Mouse (Mus musculus) heart, postnatal 4 days (tissue): ENCODE measurements at regions not wholly inside any gene's neighbourhood (a gene's known extent, or its start where the extent isn't known, plus 50 kb on each side); places are given as distances from the start of the nearest gene placed in this dataset.
A peak's percentile ranks its signal among the peaks of the same experiment; 100 is the strongest.

ENCODE experiments used
- DNase-seq: peaks from one replicate; pipeline ENCODE4 v3.0.0; 2021

DNA sequence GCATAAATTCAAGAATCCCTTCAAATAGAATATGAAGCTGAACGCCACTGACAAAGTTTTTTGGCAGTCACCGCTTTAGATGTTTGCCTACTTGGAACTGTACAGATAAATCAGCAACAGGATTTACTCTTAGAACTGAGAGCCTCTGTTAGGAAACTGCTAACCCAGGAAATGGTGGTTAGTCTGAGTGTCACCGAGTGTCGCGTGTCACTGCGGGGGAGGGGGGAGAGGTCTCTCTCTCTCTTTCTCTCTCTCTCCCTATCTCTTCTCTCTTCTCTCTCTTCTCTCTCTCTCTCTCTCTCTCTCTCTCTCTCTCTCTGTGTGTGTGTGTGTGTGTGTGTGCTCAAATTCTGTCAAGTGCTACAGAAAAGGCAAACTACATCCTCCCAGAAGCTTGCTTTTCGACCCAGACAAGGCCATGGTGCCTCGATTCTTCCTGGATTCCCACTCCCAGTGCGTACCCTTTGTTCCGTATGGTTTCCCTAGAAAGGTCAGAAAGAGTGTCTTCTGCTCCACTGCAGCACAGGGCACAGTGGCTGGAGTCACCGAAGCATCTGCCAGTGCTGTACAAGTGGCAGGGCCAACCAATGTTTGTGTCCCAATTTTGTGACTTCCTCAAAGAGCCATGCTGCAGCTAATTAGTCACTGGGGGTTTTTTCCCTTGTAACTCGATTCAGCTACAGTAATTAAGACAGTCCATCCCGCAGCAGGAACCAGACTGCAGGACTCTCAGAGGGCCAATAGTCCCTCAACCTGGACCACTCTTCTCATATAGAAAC is 87.0 kb downstream of the Cog6 start:
- no peak for DNase-seq

DNA sequence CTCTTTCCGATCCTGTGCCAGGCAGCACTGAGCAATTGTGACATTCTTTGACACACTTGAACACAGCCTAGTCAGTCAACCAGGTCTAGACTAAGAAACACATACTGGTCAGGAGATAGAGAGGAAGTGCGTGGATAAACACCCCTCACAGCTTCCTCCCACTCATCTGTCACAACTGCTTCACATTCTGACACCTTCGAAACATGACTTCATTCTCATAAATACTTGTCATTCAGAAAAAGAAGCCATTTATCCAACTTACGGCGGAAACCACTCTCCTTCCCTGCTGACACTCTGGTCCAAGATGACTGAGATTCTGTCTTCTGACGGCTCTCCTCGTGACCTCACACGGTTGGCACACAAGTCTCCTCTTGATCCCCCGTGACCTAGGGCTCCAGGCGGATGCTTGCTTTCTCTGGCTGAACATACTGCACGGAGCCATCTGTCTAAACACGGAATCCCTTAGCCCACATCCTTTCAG is 89.6 kb downstream of the Cog6 start:
- no peak for DNase-seq

DNA sequence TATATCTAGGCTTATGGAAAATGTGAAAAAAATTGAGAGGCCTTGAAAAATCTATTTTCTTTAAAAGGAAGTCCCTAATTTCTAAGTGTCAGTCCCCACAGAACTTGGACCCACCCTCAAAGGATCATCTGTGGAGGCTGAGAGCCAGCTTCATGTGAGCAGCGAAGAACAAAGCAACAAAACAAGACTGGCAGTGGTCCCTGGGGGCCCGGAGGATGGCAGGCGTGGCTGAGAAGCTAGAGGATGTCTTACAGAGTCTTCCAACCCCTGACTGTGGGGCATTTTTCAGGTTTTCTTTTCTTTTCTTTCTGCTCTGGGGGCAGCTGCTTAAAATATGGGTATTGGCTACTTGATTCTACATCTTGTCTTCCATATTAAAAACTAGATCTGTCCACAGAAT is 90.5 kb downstream of the Cog6 start:
- no peak for DNase-seq

DNA sequence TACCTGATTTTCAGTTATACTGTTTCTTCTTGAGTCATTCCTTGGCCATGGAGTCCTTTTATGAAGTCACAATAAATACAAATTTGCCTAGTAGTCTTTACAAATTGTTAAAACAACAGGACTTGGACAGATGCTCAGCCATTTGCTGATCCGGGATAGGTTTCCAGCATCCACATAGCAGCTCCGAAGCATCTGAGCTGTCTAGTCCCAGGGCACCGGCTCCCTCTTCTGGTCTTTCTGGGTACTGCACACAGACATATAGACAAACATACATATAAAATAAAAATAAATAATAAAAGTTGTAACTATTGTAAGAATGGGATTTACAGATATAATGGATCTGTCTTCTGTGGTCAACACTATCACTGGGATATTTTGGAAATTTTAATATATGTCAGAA is 91.8 kb downstream of the Cog6 start:
- DNase-seq: peak; percentile 42

DNA sequence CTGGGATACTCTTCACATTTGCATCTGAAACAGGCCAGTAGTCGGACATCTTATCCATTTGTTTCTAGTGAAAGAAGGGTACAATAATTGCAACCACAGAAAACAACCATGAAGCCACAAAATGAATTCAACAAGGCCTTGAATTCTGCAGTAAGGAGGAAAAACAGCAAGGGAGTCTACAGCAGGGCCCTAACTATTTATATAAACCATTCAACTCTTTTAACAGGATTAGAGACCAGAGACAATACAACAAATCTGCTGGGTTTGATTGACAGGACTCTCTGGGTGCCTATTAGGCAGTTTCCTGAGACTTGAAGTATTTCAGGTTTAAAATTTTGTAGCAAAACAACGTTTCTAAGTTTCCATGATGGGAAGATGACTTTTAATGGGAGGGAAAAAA is 92.4 kb downstream of the Cog6 start:
- no peak for DNase-seq

DNA sequence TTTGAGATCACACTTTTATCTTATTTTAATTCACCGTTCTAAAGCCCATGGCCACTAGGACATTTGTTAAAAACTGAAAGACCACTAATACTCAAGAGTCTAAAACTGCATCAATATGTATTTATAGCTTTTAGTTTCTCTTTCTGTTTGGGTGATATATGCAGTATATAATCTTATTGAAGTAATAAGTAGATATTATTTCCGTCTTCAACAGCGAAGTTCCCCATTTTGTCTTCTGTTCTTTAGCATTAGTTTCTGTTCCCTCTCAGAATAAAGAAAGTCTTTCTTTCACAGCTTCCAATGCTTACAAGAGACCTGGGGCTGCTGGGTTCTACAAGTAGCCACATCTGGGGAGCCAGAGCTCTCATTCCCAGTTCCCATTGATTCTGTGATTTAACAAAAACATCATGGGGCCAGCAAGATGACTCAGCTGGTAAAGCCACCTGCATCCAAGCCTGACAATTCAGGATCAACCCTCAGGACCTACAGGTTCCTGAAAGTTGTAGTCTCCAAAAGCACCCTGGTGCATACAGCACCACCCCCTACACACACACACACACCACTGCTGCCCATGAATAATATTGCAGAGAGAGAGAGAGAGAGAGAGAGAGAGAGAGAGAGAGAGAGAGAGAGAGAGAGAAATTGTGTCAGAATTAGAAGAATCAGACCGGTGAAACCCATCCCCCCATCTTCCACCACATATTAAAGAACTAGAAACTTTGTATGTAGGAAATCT is 93.0 kb downstream of the Cog6 start:
- no peak for DNase-seq

DNA sequence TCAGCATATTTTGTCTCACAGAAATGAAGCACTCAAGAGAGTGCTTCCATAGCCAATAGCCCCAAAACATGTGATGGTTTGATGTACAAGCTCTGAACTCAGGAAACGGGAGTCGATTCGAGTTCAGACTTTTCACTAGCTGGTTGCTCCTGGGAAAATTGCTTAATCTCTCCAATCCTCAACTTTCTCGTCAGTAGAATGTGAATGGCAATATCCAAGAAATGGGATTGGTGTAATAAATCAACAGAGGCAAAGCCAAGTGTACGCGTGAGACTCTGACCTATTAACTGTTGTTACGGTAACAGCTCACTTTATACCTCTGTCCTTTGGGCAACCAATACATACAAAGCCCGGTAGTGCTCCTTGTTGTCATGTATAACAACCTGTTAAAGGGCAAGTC is 94.6 kb downstream of the Cog6 start:
- no peak for DNase-seq

DNA sequence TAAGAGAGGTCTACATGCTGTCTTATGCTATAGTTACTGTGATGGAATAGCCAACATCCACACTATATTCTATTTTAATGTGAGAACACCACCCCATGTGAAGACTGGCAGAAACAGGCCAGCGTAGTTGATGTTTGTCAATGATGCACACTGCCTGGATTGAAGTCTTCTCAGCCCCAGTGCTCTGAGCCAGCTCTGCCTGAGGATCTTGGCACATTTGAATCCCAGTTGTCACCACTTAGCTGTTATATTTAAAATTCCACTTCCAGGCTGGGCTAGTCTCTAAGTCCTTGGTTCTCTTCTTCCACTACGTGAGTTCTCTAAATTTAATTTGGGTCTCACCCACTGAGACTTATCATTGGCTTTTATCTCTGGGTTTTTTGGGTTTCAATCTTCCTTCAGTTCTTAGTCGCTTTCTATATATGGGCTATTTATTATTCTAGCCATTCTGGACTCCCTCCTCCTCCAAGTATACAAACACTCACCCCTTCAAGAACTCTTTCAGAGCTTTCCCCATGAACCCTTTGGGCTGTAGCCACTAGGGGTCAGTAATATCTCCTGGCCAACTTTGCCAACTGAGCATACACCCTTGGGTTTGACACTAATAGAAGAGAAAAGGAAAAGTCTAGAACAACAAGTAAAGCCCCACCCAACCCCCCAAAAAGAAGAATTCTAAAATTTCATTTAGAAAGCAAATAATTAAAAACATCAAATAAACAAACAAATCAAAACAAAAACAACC is 110.0 kb downstream of the Cog6 start:
- DNase-seq: peak; percentile 49

DNA sequence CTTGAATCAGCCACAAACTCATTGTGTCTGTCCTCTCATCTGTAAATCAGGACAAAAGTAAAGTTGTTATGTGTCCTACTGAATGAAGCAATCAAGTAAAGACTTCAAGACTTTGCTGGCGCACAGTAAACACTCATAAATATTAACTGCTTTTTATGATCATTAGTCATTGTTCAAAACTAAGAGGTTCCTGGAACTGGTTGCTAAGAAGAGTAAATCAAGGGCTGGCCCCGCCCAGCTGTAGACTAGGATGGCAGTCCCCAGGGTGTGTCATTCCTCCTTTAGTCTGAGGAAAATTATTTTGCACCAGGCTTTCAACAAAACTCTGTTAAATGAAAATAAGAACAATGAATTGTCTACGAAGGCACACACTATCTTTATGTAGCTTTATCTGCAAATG is 113.0 kb downstream of the Cog6 start:
- DNase-seq: no peak

DNA sequence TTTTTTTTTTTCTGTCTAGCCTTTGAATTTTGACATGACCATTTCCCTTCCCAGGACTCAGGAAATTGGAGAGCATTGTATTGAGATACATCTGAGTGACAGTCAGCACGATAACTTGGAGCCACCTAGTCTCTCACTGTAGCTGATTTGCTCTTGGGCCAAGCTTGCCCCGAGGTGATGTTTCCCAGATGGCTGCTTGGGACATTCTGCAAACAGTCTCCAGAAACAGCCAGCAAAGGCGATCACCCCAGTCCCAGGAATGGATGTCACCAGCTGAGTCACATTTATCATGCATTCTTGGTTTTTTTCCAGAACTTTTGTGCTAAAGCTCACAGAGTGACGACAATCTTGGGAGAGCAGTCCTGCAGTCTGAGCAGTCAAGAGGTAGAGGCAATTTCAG is 119.4 kb downstream of the Cog6 start:
- DNase-seq: peak; percentile 67

DNA sequence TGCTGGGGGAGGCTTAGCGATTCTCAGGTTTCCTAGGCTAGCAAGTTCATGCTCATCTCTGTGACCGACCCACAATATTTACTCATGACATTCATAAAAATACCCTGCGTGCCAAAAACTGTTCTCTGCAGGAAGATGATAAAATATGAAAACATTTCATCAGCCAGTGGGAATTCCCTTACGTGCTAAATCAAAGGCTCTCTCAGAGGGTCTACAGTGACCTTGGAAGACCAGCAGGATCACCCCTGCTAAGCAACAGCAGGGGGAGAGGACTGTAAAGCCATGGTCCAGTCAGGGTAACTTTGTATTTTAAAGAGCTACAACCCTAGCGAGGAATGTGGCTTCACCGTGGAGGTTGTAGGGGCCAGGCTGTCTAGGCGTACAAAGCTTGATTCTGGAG is 120.6 kb downstream of the Cog6 start:
- DNase-seq: no peak

DNA sequence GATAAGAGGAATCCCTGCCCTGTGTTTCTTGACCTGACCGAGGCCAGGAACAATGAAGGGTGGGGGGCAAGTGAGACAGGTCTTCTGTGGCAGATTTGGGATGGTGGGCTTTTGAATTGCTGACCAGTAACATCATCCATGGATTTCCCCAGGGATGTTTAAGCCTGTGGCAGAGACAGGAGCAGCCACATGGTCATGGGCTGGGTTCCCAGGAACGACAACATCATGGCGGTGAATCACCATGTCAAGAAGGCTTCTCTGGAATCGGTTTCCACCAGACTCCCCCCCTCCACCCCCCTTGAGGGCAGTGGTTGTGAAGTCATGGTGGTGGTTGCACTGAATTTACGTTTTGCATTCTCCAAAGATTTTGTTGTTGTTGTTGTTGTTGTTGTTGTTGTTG is 121.3 kb downstream of the Cog6 start:
- no peak for DNase-seq

DNA sequence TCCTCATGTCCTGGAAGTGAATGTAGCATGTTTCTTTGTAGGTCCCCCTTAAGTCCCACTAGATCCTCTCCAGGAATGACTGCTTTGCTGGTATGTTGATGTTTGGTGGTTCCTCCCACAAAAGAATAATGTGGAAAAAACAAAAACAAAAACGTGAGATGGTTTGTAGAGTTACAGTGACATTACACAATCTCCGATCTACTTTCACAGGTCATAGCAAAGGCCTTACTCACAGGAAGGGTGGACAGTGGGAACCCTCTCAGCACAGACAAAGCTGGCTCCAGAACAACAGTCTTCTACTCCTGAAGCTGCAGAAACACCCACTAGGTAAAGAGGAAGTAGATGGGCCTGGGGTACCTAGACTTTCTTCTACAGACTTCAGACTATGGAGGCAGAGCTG is 122.2 kb downstream of the Cog6 start:
- no peak for DNase-seq

DNA sequence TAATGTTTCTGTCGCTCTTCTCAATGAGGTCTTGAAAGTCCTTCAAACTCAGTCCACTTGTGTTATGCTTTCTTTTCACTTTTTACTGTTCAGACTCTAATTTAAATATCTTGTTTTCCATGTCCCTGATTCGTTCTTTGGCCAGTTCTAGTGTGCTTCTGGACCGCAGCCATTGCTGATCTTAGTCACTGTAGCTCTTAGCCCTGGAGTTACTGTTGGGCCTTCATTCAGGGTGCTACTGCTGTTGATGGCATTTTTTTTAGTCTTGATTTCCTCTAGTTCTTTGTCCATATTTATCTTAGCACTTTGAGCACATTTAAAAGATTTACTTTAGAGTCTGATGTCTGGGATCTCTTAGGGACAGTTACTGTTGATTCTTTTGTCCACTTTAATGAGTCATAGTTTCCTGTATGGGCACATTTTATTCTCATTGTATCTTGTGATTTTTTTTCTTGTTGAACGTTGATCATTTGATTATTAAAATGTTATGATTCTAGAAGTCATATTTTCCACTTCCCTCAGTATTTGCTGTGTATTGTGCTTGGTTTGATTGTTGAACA is 127.8 kb downstream of the Cog6 start:
- DNase-seq: peak; percentile 27

DNA sequence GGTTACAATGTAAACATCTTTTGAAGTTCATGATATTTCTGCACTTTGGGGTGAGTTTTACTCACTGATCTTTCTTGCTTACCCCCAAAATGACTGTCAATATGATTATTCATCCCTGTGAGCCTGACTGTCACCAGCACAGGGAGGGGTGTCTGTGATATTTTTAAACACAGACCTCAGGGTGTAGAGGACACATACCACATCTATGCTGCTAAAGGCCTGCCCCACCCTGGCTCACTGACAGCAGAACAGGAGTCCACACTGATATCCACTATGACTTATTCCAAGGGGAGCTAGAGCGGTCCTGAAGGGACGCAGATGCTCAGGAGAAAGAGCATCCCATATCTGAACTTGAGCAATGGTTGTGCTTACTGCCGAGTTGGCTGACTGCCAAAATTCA is 135.1 kb downstream of the Cog6 start:
- peak; percentile 58 for DNase-seq

DNA sequence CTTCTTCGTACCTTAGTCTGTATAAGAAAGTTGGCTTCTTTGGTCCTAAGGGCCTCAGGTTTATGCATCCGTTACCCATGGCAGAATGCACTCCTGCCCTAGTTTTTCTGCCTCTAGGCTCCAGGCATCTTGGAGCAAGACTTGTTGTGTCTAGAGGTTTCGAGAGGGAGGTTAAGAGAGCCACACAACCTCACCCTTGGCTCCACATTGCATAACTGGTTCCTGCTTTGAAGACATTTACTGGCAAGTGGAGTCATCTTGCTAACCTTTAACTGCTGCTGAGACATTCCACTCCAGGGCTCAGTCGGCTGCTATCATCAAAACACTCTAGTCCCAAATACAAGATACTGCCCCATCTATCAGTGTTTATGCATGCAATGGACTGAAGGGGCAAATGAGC is 135.9 kb downstream of the Cog6 start:
- no peak for DNase-seq

DNA sequence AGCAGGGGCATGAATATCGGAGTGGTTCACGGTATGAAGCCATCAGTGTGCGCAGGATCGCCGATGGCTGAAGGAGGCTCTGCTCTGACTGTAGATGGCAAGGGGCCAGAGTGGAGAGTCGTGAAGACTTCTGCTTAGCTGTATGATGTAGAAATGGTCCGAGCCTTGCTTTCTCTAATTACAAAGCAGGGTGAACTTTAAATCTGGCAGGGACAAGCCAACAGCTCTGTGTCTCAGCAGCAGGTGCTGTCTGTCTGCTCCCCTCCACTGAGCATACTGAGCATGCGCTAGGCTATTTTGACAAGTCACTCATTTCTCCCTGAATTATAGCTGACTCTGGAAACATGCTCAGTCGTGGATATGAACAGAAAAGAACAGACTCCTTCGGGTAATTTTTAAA is 137.3 kb downstream of the Cog6 start:
- DNase-seq: no peak

DNA sequence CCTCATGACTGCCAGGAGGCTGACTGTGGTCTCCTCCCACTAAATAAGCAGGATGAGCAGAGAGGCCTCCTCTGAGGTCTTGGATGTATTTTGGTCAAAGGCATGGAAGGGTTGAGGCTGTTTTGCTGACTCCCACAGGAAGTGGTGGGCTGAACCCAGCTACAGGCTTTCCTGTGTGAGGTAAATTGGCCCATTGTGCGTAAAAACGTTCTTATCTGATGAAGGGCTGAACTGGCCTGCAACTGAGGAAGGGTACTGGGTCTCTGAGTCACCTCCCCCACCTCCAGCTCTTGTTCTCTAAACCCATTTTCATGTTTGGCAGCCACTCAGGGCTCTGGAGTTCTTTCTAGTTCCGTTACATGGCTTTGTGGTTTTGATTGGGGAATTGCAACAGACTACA is 138.7 kb downstream of the Cog6 start:
- peak; percentile 24 for DNase-seq

DNA sequence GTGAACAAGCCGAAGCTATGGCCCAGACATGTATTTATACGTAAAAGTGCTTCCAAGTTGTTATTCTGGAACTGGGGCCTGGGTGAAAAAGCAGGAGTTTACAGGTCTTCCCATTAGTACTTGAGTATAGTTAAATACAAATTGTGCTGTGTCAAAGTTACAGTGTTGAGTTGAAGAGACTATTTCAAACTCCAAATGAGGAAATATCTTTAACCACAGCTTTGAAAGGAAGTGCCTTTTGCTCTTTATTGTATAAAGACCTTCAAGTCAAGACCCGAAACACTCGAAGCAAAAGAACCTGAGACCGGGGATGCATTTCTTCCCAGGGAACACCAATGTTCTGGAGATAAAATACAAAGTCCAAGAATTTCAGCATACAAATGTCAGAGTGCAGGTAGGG is 144.8 kb downstream of the Cog6 start:
- no peak for DNase-seq

DNA sequence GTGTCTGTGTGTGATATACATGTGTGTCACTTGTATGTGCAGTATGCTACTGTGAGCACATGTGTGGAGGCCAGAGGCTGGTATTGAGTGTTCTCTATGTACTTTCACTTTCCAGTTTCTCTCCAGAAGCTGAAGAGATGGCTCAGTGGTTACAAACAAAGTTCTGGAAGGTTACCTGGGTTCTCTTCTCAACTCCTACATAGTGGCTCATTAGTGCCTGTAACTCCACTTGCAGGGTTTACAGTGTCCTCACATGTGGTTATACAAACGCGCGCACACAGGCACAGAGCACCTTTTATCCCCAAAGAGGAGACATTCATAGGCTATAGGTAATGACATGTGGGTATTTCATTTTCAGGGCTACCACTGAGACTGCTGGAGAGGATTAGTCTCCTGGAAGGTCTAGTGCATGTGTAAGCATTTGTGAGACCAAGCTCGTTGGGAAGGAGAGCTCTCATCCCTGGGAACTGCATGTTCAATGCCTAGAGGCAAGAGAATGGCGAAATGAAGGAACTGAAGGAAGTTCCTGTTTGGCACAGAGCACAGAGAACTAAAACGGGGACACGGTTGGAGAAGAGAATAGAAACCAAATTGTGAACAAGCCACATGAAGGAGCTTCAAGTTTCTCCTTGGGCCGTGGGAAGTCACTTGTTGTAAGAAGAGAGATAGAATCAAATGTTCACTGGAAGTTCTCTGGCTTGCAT is 153.7 kb downstream of the Cog6 start:
- DNase-seq: no peak

DNA sequence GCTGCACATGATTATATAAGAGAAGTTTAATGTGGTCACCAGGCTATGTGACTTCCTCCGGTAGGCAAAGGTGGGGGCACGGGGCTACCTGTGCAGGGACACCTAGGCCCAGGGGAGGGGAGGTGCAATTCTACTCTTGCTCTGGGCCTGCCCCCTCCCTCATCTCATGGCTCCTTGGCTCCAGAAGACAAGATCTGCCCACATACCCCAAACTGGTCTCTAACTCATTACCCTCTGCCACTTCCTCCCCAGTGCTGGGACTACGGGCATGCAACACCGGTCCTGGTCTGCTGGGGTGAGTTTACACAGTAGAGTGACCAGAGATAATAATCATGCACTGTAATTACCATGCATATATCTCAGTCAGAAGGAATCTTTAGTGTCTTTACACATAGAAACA is 155.0 kb downstream of the Cog6 start:
- DNase-seq: no peak

DNA sequence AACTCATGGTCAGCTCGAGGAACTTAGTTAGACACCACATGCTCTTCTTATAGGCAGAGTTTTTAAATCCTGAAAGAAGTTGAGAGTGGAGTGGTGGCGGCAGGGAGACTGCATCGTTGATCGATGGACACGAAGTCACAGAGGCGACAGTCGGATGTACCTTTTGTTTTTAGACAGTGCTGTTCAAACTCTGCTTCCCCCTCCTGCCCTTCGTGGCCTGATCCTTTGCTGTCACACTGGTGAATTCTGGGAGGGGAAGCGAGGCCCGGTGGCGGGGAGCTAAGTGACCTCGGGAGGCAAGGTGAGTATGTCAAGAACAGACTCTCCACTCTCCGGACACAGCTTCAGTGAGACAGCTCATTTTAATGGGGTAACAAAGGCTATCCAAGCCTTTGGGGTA is 155.5 kb downstream of the Cog6 start:
- no peak for DNase-seq

DNA sequence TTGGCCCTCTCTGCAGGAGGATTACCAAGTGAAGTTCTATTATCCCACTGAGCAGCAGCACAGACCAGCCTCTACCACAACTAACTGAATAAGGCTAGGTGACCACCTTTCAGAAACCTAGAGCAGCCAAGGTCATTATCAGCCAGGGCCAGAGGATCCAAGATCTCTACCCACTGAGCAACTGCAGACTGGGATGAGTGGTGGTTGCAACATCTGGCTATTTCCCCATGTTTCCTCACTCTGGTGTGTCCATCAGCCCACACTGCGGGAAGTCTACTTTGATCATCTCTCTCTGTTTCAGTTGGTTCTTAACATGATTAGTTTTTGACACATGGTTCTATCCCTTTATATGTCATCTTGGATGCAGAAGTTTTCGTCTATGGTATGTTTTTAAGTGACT is 157.2 kb downstream of the Cog6 start:
- no peak for DNase-seq
